Mouse (Mus musculus): ENCODE measurements around the gene Cdkal1.

- TF ChIP-seq CTCF (IDR thresholded peaks at IDR 0.05; ENCODE audit: extremely low read depth, insufficient read depth, low read length) (no peak), POLR2A (IDR thresholded peaks at IDR 0.05; ENCODE audit: extremely low read depth, insufficient read depth, low read length) (no peak)
Measured at GRCm38 (mm10) chr13:29353888-29354415, 501.5 kb downstream of the Cdkal1 start.
